Mouse (Mus musculus): ENCODE results near the gene Lypd5.

GRCm38 (mm10) chr7:24384827-24385226 is 35.8 kb downstream of the Lypd5 start:
- no peak; the same call in 1 of the 2 replicates for TF ChIP-seq CTCF (IDR thresholded peaks at IDR 0.05)
- no peak for TF ChIP-seq POLR2A (IDR thresholded peaks at IDR 0.05; ENCODE audit: insufficient read depth, low read depth, low read length)

Data from heart, adult 2 months (tissue).